Mouse (Mus musculus) heart, postnatal 0 days (tissue): ENCODE results near the gene Il10rb.

ENCODE experiments used
- CTCF ChIP-seq: IDR thresholded peaks from 2 replicates; pipeline ENCODE4 v1.5.1; 2016; ENCODE audit warnings: antibody characterized with exemption, control low read depth, low read depth
- EP300 ChIP-seq: IDR thresholded peaks from 2 replicates; pipeline ENCODE4 v1.6.1; 2016; ENCODE audit warnings: antibody characterized with exemption, low read depth

- TF ChIP-seq CTCF (no peak), EP300 (no peak)
Measured at GRCm38 (mm10) chr16:91447512-91447900, 41.5 kb downstream of the Il10rb start.
